Mouse (Mus musculus): Measurements from ENCODE around the gene Npas1. TPM values are rescaled to one million over a fixed set of nuclear protein-coding genes. Genes with fewer than 3 reads are reported as not detected.
A peak's percentile ranks its signal among the peaks of the same experiment; 100 is the strongest.

Gene Npas1
- total RNA-seq, 2 experiments from 2014 or later, result 10.0 to 11.9 TPM

- no peak for DNase-seq (ENCODE audit: low spot score in 2 of 2)
Measured at GRCm38 (mm10) chr7:16472116-16472709, 5.3 kb downstream of the Npas1 start.

- no peak for DNase-seq (ENCODE audit: low spot score in 2 of 2)
Measured at GRCm38 (mm10) chr7:16471549-16471948, 6.0 kb downstream of the Npas1 start.

GRCm38 (mm10) chr7:16468115-16468514, 9.4 kb downstream of the Npas1 start:
- DNase-seq (ENCODE audit: low spot score in 2 of 2), result no peak

- DNase-seq (ENCODE audit: low spot score in 2 of 2), result peak in 1 of 2 experiments; percentile 28
Measured at GRCm38 (mm10) chr7:16466565-16466964, 11.0 kb downstream of the Npas1 start.

GRCm38 (mm10) chr7:16465568-16465967, 12.0 kb downstream of the Npas1 start:
- DNase-seq (ENCODE audit: low spot score in 2 of 2), result no peak

- peak; percentile 64 to 84 for DNase-seq (ENCODE audit: low spot score in 2 of 2)
Measured at GRCm38 (mm10) chr7:16465160-16465559, 12.4 kb downstream of the Npas1 start.

GRCm38 (mm10) chr7:16463214-16463613, 14.3 kb downstream of the Npas1 start:
- peak; percentile 79 to 86 for DNase-seq (ENCODE audit: low spot score in 2 of 2)

- no peak for DNase-seq (ENCODE audit: low spot score in 2 of 2)
Measured at GRCm38 (mm10) chr7:16461705-16462104, 15.8 kb downstream of the Npas1 start.

- no peak for DNase-seq (ENCODE audit: low spot score in 2 of 2)
Measured at GRCm38 (mm10) chr7:16461151-16461550, 16.4 kb downstream of the Npas1 start.

GRCm38 (mm10) chr7:16460566-16460965, 17.0 kb downstream of the Npas1 start:
- no peak for DNase-seq (ENCODE audit: low spot score in 2 of 2)

GRCm38 (mm10) chr7:16456289-16456688, 21.2 kb downstream of the Npas1 start:
- no peak for DNase-seq (ENCODE audit: low spot score in 2 of 2)

- DNase-seq (ENCODE audit: low spot score in 2 of 2), result no peak
Measured at GRCm38 (mm10) chr7:16455016-16455415, 22.5 kb downstream of the Npas1 start.

- peak; percentile 66 to 71 for DNase-seq (ENCODE audit: low spot score in 2 of 2)
Measured at GRCm38 (mm10) chr7:16453118-16453711, 24.3 kb downstream of the Npas1 start.

GRCm38 (mm10) chr7:16452587-16453073, 24.9 kb downstream of the Npas1 start, which contains the start of gene Tmem160:
Gene Tmem160, plus strand, starts transcription at chr7:16452779.
- peak; percentile 83 to 87 for DNase-seq (ENCODE audit: low spot score in 2 of 2)

GRCm38 (mm10) chr7:16451656-16452055, 25.9 kb downstream of the Npas1 start:
- no peak for DNase-seq (ENCODE audit: low spot score in 2 of 2)

GRCm38 (mm10) chr7:16441241-16441640, 36.3 kb downstream of the Npas1 start:
- no peak for DNase-seq (ENCODE audit: low spot score in 2 of 2)

GRCm38 (mm10) chr7:16435088-16435487, 42.4 kb downstream of the Npas1 start:
- DNase-seq (ENCODE audit: low spot score in 2 of 2), result no peak

- no peak for DNase-seq (ENCODE audit: low spot score in 2 of 2)
Measured at GRCm38 (mm10) chr7:16433352-16433971, 44.1 kb downstream of the Npas1 start.

GRCm38 (mm10) chr7:16426129-16426729, 51.3 kb downstream of the Npas1 start:
- peak; percentile 64 to 78 for DNase-seq (ENCODE audit: low spot score in 2 of 2)

- no peak for DNase-seq (ENCODE audit: low spot score in 2 of 2)
Measured at GRCm38 (mm10) chr7:16425721-16426120, 51.8 kb downstream of the Npas1 start.

GRCm38 (mm10) chr7:16423731-16424130, 53.8 kb downstream of the Npas1 start:
- no peak for DNase-seq (ENCODE audit: low spot score in 2 of 2)
